Comparison of ENCODE assay signal across 1 mouse cellular context in the genomic region with DNA sequence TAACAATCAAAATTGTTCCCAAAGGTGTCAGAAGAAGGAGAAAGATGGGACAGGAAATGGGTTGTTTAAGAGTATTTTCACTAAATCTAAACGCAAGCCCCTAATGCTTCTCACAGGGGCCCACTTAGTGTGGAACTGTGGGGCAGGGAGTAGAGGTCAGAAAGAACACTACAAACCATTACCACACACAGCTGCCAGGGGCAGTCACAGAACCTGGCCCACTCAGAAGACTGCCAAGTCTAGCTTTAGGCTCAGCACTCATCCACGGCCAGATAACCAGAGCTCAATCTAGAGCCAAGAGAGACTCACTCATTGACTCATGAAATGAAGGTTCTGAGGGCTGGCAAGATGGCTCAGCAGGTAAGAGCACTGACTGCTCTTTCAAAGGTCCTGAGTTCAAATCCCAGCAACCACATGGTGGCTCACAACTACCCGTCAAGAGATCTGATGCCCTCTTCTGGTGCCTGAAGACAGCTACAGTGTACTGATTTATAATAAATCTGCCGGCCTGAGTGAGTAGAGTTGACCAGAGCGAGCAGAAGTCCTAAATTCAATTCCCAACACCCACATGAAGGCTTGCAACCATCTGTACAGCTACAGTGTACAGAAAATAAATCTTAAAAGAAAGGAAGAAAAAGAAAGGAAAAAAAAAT.
TF ChIP-seq lines count a peak whose summit lies in the region.

No protein-coding gene starts in this region.

TF ChIP-seq in MEL, 35 proteins besides CTCF, POLR2A, EP300 and RAD21 (continued from another document):
- 0 out of 2 replicates have a peak, but pooled peaks have one; percentile 24 for TF ChIP-seq TBP (IDR thresholded peaks at IDR 0.05; ENCODE audit: low read depth, low read length)
